Mouse (Mus musculus) layer of hippocampus, adult 9-11 months (tissue): ENCODE results near the gene Hist1h4f.
A peak's percentile ranks its signal among the peaks of the same experiment; 100 is the strongest.
"Not testable (repeated sequence)": the region's sequence is repeated elsewhere in the genome, so short reads cannot be mapped to it uniquely, and the experiment has no call there.

Source experiments
- DNase-seq: peaks from one replicate; pipeline ENCODE4 v3.0.0; 2022

The Hist1h4f gene

DNA sequence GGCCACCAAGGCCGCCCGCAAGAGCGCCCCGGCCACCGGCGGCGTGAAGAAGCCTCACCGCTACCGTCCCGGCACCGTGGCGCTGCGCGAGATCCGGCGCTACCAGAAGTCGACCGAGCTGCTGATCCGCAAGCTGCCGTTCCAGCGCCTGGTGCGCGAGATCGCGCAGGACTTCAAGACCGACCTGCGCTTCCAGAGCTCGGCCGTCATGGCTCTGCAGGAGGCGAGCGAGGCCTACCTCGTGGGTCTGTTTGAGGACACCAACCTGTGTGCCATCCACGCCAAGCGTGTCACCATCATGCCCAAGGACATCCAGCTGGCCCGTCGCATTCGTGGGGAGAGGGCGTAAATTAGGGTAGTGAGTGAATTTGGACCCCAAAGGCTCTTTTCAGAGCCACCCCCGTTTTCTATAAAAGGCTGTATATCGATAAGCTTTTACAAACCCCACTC, 24.4 kb upstream of the Hist1h4f start:
- DNase-seq, result not testable (repeated sequence)

DNA sequence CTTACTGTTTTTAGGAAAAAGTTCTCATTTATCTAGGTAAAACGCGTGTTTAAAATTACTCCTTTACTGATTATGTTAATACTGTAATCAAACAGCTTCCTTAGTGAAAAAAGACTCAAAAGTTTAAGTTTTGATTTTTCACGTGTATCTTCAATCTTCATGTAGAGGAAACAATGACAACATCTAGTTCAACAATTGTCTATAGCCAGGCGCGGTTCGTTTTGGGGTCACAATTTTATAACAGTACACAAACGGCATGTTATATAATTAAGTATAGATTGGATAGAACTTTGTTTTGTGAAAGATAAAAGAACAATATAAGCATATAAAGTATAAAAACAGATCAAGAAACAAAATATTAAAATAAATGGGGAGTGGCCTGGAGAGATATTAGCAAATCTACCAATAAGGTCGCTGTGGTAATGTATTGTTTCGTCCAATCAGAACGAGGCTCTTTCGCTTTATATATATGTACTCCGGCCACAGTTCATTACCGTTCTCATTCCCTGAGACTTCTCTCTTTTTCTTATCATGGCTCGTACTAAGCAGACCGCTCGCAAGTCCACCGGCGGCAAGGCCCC, 23.9 kb upstream of the Hist1h4f start, which contains the start of gene Hist1h3d:
Gene Hist1h3d, plus strand, starts transcription at position 493 of the 581 bp plus-strand sequence.
- DNase-seq, result peak; percentile 73

DNA sequence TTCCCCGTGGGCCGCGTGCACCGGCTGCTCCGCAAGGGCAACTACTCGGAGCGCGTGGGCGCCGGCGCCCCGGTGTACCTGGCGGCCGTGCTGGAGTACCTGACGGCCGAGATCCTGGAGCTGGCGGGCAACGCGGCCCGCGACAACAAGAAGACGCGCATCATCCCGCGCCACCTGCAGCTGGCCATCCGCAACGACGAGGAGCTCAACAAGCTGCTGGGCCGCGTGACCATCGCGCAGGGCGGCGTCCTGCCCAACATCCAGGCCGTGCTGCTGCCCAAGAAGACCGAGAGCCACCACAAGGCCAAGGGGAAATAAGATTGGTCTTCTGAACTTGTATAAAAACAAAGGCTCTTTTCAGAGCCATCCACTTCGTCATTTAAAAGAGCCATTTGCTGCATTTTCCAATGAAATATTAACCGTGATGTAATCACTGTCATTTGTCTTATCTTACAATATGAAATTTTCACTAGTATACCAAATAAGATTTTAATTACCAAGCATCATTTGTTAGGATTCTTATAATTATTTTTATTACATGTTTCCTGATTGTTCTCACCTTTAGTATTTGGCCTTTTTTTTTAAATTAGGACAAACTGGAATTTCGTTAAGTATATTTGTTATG, 23.2 kb upstream of the Hist1h4f start:
- not testable (repeated sequence) for DNase-seq

DNA sequence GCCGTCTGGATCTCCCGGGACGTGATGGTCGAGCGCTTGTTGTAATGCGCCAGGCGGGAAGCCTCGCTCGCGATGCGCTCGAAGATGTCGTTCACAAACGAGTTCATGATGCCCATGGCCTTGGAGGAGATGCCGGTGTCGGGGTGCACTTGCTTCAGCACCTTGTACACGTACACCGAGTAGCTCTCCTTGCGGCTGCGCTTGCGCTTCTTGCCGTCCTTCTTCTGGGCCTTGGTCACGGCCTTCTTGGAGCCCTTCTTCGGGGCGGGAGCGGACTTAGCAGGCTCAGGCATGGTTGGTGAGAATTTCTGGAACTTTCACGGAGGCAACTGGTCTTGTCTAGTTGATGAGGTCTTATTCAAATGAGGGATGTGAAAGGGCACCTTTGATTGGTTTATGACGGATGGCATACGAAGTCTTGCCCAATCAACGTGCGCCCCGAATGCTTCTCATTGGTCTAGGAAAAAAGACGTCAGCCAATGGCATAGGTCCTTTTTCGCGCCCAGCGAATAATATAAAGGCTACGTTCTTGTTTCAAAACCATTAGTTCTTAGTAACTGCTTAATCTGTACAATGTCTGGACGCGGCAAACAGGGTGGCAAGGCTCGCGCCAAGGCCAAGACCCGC, 22.6 kb upstream of the Hist1h4f start, which contains the start of the genes Hist1h2bf and Hist1h2ad:
Gene Hist1h2bf, minus strand, starts transcription at position 299 of the 627 bp plus-strand sequence.
Gene Hist1h2ad, plus strand, starts transcription at position 484 of the 627 bp plus-strand sequence.
- peak; percentile 97 for DNase-seq

DNA sequence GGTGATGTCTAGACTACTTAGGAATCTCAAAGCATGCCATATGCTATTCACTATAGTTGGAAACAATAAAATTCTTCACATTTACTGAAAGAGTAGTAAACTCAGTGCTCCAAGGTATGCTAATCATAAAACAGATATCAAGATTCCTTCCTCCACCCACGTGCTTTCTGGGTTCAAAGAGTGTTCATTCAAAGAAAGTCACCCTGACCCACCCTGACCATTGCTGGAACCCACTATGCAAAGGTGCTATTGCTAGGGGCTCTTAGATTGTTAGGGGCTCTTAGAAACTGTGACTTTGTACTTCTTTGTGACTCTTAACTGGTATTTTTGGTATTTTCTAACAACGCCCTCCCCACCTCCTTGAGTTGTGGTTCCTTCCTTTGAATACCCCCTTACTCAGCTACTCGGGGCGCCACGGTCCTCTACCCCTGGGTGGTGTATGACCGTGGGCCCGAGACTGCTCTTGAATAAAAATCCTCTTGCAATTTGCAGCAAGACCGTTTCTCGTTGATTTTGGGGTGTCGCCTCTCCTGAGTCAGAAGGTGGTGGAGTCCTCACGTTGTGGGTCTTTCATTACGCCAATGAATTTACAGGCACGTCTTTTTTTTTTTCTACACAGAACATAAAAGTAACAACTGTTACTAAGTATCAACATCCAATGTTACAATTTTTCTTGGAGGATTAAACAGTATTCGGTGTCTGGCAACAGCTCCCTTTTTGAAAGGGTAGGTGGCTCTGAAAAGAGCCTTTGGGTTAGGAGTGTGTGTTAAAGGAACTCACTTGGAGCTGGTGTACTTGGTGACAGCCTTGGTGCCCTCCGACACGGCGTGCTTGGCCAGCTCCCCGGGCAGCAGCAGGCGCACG, 21.8 kb upstream of the Hist1h4f start:
- DNase-seq, result not testable (repeated sequence)

DNA sequence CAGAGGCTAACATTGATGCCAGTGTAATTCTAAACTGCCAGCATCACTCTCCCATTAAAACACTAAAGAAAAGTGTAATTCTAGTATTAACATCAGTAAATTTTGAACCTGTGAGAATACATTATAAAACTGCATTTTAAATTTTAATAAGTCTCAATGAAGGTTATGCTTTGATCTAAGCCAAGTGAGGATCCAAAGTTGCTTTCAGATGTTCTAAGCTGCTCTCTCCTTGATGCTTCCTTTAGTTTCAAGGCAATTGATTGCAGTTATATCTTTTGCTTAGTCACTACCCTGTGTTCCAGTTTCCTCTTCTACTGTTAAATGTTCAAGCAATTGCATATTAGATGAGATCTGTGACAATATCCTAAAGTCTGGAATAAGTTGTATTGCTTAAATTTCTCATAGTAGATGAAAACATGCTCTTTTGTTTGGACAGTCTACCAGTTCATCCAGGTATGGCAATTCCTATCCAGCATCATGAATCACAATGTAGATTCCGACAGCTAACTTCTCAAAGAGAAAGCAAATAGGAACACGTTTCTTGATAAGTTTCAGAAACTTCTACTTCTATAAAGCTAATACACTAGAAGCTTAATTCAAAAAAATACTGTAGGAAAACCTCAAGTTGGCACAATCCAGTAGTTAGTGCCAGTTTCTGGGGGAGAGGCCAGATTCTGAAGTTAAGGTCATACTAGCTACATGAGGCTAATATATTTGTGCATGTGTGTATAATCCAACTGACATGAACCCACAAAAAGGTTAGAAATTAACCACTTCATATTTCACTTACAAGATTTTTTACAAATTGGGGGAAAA, 21.0 kb upstream of the Hist1h4f start:
- DNase-seq, result no peak

DNA sequence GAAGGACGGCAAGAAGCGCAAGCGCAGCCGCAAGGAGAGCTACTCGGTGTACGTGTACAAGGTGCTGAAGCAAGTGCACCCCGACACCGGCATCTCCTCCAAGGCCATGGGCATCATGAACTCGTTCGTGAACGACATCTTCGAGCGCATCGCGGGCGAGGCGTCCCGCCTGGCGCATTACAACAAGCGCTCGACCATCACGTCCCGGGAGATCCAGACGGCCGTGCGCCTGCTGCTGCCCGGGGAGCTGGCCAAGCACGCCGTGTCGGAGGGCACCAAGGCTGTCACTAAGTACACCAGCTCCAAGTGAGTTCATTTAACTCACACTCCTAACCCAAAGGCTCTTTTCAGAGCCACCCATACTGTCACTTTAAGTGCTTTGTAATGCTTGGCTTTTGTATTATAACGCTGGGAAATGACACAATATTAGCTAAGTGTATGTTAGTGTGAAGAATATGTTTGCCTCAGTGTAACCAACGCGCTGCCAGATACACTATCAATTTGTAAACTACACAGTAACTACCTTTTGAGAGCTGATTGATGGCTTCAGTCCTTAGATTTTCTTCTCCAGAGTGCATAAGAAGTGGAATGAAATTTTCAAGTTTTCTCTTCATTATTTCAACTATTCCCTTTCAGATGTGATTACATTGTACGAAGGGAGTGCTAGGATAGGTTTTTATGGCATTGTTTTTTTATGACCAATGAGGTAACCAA, 20.2 kb upstream of the Hist1h4f start:
- not testable (repeated sequence) for DNase-seq

DNA sequence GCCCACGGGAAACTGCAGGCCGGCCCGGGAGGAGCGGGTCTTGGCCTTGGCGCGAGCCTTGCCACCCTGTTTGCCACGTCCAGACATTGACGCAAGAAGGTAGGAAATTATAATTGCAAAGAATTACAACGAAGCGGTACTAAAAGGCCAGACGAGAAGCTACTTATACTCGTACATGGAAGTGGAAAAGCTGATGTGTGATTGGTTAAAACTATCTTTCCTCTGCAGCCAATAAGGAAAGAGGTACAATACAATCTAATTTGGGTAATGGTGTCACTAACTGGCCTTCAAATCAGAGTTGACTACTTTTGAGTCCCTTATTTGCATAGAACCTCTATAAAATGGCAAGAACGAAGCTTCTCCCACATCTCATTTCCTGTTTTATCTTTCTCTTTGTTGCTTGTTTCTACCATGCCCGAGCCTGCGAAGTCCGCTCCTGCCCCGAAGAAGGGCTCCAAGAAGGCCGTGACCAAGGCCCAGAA, 19.6 kb upstream of the Hist1h4f start, which contains the start of the genes Hist1h2ae and Hist1h2bg:
Gene Hist1h2ae, minus strand, starts transcription at position 199 of the 482 bp plus-strand sequence.
Gene Hist1h2bg, plus strand, starts transcription at position 375 of the 482 bp plus-strand sequence.
- peak; percentile 85 for DNase-seq

DNA sequence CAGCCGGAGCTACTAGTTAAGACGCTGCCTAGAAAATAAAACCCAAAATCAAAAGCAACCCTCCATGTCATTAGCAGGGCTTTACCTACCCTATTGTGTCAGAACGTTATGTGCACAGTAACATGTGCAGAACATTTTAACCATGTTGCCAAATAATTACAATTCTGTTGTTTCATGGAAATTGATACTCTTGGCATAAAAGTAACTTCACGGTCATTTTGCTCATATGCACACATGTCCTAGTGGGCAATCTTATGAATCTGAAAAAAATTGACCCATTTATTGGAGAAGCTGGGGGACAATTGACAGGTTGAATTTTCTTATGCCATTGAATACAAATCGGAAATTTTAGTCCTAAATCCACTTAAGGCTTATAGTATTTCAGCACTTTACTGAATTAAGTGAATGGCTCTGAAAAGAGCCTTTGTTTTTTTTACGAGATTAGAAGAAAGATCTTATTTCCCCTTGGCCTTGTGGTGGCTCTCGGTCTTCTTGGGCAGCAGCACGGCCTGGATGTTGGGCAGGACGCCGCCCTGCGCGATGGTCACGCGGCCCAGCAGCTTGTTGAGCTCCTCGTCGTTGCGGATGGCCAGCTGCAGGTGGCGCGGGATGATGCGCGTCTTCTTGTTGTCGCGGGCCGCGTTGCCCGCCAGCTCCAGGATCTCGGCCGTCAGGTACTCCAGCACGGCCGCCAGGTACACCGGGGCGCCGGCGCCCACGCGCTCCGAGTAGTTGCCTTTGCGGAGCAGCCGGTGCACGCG, 19.0 kb upstream of the Hist1h4f start:
- DNase-seq, result not testable (repeated sequence)

DNA sequence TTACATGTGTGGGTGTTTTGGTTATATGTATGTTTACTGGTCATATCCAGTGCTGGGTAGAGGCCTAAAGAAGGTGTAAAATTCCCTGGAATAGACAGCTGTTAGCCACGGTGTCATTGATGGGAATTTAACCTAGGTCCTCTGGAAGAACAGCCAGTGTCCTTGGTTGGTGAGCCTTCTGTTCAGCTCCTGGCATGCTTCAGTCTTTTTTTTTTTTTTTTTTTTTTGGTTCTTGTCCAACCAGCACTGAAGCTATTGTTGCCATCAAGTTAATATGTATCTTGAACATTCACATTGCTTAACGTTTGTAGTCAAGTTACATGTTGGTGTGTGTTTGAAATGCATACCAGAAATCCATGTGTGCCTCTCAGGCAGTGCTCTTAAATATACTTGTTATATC, 13.0 kb upstream of the Hist1h4f start:
- no peak for DNase-seq

DNA sequence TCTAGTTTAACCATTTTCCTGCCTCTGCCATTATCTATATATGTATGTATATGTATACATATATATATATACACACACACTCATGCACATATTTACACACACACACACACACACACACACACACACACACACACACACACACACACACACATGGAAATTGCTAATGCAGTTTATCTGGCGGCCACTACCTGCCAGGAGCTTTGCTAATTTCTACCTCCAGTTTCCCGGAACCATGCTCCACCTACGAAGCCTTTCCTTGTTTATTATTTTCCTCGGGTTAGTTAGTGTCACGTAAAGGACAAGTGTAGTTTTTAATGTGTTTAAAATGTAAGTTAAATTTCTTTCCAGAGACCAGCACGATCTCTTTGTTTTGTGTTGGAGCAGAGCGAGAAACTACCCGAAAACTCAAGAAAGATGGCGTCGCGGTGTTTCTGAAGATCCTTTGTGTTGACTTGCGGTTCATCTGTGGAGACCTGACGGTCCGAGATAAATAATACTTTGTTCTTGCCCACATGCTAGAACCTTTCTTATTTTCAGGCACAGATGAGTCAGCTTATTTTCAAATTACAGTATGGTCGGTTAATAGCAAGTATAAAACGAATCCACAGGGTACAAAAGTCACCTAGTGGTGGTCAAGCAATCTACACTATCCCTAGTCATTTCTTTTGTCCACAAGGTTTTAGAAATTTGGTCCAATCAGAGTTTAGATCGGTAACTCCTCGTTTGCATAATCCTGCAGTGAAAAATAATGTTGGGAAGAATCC, 11.4 kb upstream of the Hist1h4f start:
- DNase-seq, result no peak

DNA sequence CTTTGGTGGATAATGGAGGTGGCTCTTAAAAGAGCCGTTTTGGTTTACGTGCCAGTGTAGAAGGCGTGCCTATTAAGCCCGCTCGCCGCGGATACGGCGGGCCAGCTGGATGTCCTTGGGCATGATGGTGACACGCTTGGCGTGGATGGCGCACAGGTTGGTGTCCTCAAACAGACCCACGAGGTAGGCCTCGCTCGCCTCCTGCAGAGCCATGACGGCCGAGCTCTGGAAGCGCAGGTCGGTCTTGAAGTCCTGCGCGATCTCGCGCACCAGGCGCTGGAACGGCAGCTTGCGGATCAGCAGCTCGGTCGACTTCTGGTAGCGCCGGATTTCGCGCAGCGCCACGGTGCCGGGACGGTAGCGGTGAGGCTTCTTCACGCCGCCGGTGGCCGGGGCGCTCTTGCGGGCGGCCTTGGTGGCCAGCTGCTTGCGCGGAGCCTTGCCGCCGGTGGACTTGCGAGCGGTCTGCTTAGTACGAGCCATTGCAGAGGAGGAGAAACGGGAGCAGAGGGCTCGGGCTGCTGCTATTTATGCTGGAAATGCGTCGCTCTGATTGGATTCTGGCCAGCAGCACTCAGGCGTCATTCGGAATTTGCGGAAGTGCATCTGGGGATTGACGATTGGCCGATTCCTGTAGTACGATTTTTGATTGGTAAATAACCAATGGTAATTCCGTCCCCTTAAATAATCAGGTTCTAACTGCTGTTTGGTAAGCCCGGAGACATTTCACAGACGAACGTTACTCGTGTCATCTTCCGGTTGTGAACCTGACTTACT, 10.6 kb upstream of the Hist1h4f start, which contains the start of gene Hist1h3e:
Gene Hist1h3e, minus strand, starts transcription at position 487 of the 777 bp plus-strand sequence.
- DNase-seq, result peak; percentile 97

DNA sequence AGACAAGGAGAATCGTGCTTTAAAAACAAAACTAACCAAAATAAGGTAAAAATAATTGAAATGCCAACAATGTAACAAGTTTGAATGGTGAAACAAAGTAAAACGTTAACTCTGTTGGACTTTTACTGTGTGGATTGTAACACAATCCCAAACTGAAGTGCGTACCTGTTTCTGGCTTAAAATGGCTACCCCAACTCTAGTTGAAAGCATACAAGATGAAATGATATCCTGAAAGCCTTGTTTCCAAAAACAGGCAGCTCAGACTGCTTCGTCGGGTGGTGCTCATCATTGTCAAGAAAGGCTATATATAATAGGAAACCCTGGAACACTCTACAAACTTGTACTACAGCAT, 10.1 kb upstream of the Hist1h4f start:
- not testable (repeated sequence) for DNase-seq

DNA sequence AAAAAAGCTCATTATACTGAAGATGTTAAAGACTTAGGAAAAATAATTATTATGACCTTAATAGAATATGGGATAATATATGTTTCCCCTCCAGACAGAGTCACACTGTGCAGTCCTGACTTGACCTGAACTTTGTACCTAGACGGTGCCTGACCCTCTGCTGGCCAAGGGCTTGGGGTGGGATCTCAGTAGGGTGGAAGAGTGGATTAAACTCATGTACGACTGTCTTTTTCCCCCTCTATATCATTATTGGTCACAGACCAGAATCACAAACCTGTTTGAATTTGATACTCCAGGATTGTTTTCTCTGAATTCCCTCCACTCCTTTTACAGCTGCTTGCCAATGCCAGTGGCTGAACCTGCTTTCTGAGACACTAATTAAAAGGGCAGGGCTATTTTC, 9.3 kb upstream of the Hist1h4f start:
- not testable (repeated sequence) for DNase-seq

DNA sequence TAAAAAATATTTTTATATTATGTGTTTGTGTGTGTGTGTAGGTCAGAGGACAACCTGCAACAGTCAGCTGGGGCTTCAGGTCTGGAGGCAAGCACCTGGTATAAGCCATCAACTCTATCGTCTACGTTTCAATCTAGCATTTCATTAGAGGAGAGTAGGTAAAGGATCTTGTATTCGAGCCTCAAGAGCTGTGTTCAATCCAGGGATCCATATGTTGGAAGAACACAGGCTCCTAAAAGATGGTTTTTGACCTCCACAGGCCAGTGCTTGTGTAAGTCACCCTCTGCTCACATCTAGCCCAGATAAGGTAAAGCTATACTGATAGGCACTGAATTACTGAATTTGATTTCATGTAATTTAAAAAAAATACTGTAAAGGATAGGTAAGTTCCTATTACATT, 5.5 kb upstream of the Hist1h4f start:
- DNase-seq, result no peak

DNA sequence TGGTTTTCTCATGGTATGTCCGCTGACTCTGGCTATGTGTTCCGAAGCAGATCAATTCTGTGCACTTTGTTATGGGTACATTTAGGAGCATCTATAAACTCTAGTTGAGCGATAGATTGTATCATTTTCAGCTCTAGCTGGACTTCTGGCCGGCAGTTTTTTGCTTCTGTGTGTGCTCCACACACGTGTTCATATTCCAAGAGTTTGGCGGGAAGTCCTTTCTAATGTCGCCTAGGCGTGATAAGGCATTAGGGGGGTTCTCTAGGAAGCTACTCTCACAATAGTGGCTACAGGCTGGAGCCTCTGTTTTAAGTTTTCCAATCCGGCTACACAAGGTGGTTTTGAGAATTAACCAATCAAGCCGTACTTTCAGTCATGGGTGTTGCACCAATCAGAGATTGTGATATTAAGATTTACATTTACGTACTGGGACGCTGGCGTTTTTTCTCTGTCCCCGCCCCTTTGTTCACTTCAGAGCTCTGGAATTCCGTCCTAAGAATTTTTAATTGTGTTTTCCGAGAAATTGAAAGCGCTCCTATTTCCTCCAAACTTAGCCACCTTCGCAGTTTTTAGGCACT, 4.5 kb upstream of the Hist1h4f start:
- peak; percentile 88 for DNase-seq

DNA sequence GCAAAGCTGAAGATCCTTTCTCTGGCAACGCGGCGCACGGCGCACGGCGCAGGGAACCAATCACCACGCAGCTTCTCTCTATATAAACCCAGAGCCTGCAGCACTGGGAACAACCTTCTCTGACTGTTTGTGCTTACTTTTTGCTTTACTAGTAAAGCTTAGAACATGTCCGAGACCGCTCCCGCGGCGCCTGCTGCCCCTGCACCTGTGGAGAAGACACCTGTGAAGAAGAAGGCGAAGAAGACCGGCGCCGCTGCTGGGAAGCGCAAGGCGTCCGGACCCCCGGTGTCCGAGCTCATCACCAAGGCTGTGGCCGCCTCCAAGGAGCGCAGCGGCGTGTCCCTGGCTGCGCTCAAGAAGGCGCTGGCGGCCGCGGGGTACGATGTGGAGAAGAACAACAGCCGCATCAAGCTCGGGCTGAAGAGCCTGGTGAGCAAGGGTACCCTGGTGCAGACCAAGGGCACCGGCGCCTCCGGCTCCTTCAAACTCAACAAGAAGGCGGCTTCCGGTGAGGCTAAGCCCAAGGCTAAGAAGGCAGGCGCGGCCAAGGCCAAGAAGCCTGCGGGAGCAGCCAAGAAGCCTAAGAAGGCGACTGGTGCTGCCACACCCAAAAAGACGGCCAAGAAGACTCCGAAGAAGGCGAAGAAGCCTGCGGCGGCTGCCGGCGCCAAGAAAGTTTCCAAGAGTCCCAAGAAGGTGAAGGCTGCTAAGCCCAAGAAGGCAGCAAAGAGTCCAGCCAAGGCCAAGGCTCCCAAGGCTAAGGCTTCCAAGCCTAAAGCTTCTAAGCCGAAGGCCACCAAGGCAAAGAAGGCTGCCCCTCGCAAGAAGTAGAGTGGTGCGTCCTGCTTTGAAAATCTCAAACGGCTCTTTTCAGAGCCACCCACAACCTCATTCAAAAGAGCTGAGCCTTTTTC, 3.7 kb upstream of the Hist1h4f start:
- DNase-seq, result peak; percentile 81
